Mouse (Mus musculus) testis, adult 2 months (tissue): ENCODE measurements at regions not wholly inside any gene's neighbourhood (a gene's known extent, or its start where the extent isn't known, plus 50 kb on each side); places are given as distances from the start of the nearest gene placed in this dataset.

ENCODE experiments used
- H3K27ac ChIP-seq: fragments of 200-500 bp; 2 replicates; pipeline ENCODE4 v1.5.1; 2012; ENCODE audit warnings: low read depth, low read length; ENCODE audit not compliant: control insufficient read depth, insufficient read depth
- H3K27me3 ChIP-seq: fragments of 200-500 bp; 2 replicates; pipeline ENCODE4 v1.6.1; 2012; ENCODE audit warnings: mild to moderate bottlenecking, low read length, moderate library complexity; ENCODE audit not compliant: control insufficient read depth, insufficient read depth
- H3K36me3 ChIP-seq: fragments of 200-500 bp; 2 replicates; pipeline ENCODE4 v1.6.1; 2012; ENCODE audit warnings: mild to moderate bottlenecking, low read length; ENCODE audit not compliant: control insufficient read depth, insufficient read depth
- H3K4me1 ChIP-seq: fragments of 200-500 bp; 2 replicates; pipeline ENCODE4 v1.6.1; 2012; ENCODE audit warnings: low read length; ENCODE audit not compliant: control insufficient read depth, insufficient read depth
- H3K4me3 ChIP-seq: fragments of 200-500 bp; 2 replicates; pipeline ENCODE4 v1.5.1; 2012; ENCODE audit warnings: low read depth, mild to moderate bottlenecking, low read length, moderate library complexity, mixed read lengths; ENCODE audit not compliant: control insufficient read depth
- CTCF ChIP-seq: fragments of 200-500 bp; IDR thresholded peaks from 2 replicates; pipeline ENCODE4 v1.5.1; 2012; ENCODE audit warnings: low read depth, mild to moderate bottlenecking, inconsistent platforms, low read length, moderate library complexity; ENCODE audit not compliant: control insufficient read depth, insufficient read depth, insufficient replicate concordance
- POLR2A ChIP-seq: fragments of 200-500 bp; IDR thresholded peaks from 2 replicates; pipeline ENCODE4 v1.6.1; 2012; ENCODE audit warnings: low read depth, mild to moderate bottlenecking, inconsistent platforms, low read length, moderate library complexity; ENCODE audit not compliant: control insufficient read depth

DNA sequence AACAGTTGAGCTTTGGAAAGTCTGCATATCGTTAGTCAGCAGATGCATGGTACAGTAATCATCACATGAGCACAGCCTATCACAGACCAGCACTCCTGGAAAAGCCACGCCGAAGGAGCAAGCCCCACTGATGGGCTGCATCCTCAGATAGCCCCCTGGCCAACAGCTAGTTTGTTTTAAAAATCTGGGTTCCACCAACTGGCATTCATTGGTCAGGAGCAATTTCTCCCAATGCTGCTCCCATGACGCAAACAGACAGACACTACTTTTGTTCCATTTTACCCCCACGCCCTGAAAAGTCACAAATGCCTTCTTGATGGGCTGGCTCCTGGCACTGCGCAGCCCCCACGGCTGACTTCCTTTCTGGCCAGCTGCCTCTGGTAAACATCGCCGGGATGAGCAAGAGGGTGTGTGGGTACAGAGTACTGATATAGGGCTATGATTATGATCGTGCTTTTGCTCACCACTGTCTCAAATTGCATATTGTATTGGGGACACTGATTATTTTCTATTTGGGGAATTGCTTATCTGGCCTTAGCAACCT, 95.0 kb upstream of the Egflam start:
- Histone ChIP-seq H3K4me1 (no peaks in the 10 kb centered on the region), H3K27me3 (no peaks in the 10 kb centered on the region), H3K27ac (no peak overlapping the region; the same call in 1 of the 2 replicates), H3K4me3 (no peak overlapping the region), H3K36me3 (no peaks in the 10 kb centered on the region)
- TF ChIP-seq CTCF, result no peak
- no peak for TF ChIP-seq POLR2A

DNA sequence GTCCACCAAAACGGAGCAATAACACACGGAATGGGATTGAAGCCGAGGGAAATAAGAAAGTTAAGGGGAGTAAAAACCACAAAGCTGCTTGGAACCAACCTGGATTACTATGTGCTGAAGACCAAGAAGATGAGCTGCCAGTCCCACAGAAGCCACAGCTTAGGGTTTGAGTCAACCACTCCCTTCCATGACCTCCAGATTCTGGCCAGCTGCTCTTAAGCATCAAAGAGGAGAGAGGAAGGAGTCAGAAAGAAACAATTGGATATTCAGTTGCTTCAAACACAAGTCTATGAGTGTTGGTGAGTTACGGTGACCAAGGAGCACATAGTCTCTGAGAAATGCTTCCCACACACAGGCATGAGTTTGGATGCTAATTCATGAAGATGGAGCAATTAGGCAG, 99.7 kb upstream of the Egflam start:
- no peaks in the 10 kb centered on the region for H3K27me3 ChIP-seq
- TF ChIP-seq POLR2A, result no peak
- TF ChIP-seq CTCF, result no peak
- H3K4me3 ChIP-seq, result no peak overlapping the region
- no peaks in the 10 kb centered on the region for H3K36me3 ChIP-seq
- H3K27ac ChIP-seq, result no peak overlapping the region
- H3K4me1 ChIP-seq, result no peaks in the 10 kb centered on the region

DNA sequence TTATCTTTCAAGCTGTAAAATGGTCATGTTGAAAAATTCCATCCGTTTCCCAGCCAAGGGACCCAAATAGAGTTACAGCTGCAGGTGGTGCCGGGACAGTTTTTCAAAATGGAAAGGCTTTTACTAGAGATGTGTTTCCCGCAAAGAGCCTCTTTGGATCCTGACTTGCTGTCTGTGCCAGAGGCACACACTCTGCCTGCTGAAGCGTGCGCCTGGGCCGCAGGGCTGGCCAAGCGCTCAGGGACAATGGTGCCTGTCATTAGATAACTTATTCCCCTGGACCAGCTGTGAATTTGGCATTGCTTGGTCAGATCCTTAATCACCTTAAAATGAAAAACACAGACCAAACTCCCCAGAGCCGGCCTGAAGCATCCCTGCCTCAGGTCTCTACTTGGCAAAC, 110.3 kb upstream of the Egflam start:
- TF ChIP-seq POLR2A (no peak), CTCF (no peak)
- Histone ChIP-seq H3K4me3 (no peak overlapping the region), H3K27ac (no peak overlapping the region), H3K27me3 (no peaks in the 10 kb centered on the region), H3K4me1 (no peaks in the 10 kb centered on the region), H3K36me3 (no peaks in the 10 kb centered on the region)

DNA sequence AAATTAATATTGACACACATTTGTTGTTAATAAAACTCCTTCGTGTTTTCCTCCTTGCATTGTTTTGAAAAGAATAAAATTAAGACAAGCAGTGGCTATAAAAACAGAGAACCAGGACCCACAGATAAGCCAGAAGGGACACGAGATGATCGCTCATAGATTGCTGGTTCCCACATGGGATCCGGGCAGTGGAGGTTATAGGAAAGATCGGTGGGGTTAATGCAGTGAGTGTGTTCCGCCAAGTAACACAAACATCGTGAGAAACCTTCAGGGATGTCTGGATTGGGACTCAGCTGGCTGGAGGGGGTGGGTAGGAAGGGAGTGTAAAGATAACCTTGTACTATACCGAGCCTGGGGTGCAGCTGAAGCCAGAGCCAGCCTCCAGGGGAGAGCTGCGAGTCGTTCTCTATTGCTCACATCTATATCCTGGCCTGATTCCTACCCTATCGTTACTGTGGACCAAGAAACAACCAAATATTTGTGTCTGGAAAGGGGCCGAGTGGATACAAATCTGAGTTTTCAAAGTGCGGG, 116.6 kb upstream of the Egflam start:
- H3K27me3 ChIP-seq, result no peaks in the 10 kb centered on the region
- no peak overlapping the region for H3K27ac ChIP-seq
- TF ChIP-seq POLR2A (no peak), CTCF (no peak)
- peaks cover 2% of the 10 kb centered on the region for H3K4me1 ChIP-seq
- H3K4me3 ChIP-seq, result peak overlapping the region; percentile 62
- H3K36me3 ChIP-seq, result no peaks in the 10 kb centered on the region

DNA sequence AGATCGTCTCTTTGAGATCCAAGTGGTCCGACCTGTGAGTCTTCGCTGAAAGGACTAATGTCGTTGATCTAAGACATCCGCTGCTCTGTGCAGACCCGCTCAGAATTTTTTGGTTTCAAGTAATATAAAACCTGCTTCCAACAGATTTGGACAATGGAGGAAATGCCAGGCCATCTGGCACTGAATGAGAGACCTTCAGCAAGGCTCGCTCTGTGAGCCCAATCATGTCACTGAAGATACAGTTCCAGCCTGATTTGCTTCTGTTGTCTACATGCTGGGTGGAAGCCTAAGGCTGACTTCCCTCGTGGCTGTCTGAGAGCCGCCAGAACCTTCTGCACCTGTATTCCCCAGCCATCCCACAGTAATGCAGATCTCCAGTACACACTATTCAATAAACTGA, 123.4 kb upstream of the Egflam start:
- Histone ChIP-seq H3K27ac (no peak overlapping the region), H3K4me3 (no peak overlapping the region), H3K36me3 (no peaks in the 10 kb centered on the region), H3K27me3 (no peaks in the 10 kb centered on the region), H3K4me1 (no peaks in the 10 kb centered on the region)
- TF ChIP-seq CTCF (no peak), POLR2A (no peak)

DNA sequence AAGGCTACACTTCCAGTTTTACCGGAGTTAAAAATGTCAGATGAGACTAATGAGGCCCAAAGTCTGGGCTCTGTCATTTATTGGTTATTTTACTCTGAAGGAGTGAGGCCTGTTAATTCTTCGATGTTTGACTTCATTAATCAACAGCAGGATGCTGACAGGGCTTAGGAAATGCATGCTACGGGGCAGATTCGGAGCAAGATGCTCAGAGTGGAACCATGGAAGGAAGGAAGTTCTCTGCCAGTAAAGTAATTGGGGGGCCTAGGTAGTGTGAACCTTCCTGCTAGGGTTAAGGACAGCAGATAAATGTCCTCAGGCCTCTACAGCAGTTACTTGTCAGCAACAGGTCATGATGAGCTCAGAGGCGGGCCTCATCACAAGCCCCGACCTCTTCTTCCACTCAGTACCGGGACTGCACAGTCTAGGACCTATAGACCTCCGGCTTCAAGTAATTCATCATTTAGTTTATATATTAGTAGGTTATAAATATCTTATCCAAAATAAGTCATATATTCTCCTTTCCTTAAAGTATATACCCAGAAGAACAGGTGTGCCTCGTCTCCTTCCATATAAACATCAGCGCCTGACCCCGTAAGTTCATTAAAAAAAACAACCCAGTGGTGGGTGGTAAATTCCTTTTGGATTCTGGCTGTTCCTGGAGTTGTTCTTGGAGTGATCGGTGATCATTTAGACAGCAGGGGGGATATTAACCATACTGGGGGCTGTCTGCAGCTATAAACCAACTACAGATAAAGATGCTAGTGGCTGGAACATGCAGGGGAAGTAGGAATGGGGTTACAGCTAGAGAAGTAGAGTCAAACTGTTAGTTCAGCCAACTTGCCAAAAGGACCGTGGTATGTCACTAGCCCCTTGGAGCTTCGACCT, 124.9 kb upstream of the Egflam start:
- TF ChIP-seq POLR2A (no peak), CTCF (no peak)
- no peak overlapping the region for H3K27ac ChIP-seq
- no peaks in the 10 kb centered on the region for H3K4me1 ChIP-seq
- no peaks in the 10 kb centered on the region for H3K27me3 ChIP-seq
- H3K36me3 ChIP-seq, result no peaks in the 10 kb centered on the region
- H3K4me3 ChIP-seq, result no peak overlapping the region

DNA sequence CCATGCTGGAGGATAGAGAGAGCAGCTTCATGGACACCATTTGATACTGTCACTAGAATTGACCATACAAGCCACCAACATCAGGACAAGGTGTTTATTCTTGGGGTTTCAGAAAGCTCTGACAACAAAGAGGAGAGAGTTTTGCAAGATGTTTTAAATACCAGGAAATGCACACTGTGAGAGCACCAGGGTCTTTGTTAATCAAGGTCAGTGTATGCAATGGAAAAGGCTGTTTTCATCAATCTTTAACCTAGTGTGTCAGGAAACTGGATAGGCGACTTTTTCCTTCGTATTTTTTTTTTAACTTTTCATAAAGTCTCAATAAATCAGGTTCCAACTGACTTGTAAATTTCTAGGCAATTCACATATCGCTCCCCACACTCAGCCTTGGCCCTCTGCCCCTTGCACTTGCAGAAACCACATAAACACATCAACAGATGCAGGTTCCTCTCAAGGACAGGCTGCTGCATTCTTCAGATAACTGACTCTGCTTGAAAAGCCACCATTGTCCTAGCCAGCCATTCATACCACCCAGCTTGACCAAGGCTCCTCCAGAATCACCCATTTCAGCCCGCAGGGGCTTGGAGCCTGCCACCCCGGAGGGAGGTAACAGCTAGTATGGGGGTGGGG, 132.9 kb upstream of the Egflam start:
- H3K27ac ChIP-seq, result no peak overlapping the region
- H3K27me3 ChIP-seq, result no peaks in the 10 kb centered on the region
- H3K4me3 ChIP-seq, result no peak overlapping the region
- no peak for TF ChIP-seq CTCF
- no peak for TF ChIP-seq POLR2A
- H3K4me1 ChIP-seq, result no peaks in the 10 kb centered on the region
- H3K36me3 ChIP-seq, result no peaks in the 10 kb centered on the region
